Mouse (Mus musculus) ovary, postnatal 36 days (tissue): ENCODE data around the gene Tamm41.

Source experiments
- DNase-seq: peaks from one replicate; pipeline ENCODE4 v3.0.0; 2022; ENCODE audit warnings: low spot score, mixed read lengths

Gene Tamm41

GRCm38 (mm10) chr6:115037103-115038094 is at the start of gene Tamm41:
Gene Tamm41 (minus strand): TSS chr6:115037876.
- DNase-seq: peak; percentile 88

DNA sequence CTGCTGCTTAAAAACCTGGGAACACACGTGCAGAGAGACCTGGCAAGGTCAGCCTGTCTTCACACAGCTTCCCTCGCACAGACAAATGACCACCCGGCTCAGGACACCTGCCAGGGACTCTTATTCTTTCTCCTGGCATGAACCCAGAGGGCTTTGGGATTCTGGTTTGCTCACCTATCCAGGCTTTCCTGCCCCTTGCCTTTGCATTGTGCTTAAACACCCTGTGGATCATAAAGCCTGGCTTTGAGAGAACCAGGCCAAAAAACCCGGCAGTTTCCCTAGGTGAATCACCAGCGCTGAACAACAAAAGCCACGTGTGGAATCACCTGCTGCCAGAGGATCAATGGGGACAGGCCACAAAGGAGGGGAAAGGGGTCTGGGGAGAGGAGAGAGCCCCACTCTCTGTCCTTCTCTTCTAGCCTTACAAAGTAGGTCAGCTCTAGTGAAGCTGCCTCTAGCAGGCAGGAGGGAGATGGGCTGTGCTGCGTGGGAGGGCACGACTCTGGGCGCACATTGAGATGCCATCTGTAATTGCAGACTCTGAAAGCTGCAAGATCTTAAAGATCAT is 47.7 kb upstream of the Tamm41 start:
- DNase-seq: peak; percentile 8

- DNase-seq: no peak
These were observed 39.3 kb upstream of the Tamm41 start for GRCm38 (mm10) chr6:115076781-115077575.

GRCm38 (mm10) chr6:115072024-115072423 is 34.3 kb upstream of the Tamm41 start:
- DNase-seq: no peak

GRCm38 (mm10) chr6:115065411-115066241 is 27.9 kb upstream of the Tamm41 start:
- peak; percentile 12 for DNase-seq

GRCm38 (mm10) chr6:115062605-115063350 is 25.1 kb upstream of the Tamm41 start:
- DNase-seq: no peak

- DNase-seq: no peak
These were observed 21.6 kb upstream of the Tamm41 start for GRCm38 (mm10) chr6:115059227-115059626.

DNA sequence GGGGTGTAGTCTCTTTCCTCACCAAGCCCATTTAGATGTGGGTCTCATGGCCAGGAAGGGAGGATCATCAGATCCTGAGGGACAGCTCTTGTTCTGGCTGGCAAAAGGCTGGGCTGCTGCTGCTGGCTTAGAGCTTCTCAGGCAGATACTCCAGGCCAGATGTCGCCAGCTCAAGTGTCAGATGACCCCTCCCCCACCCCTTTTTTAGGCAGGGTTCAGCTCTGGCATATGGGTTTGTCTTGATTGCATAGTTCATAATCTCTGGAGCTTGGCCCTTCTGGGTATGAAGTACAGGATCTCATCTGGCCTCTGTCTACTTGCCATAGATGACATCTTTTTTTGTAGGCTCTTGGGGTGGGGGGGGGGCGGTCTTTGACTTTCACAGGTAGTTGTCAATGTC is 19.0 kb upstream of the Tamm41 start:
- DNase-seq: no peak

- no peak for DNase-seq
These were observed 17.8 kb upstream of the Tamm41 start for GRCm38 (mm10) chr6:115055440-115055839.

GRCm38 (mm10) chr6:115051586-115052197 is 14.0 kb upstream of the Tamm41 start:
- DNase-seq: no peak

- DNase-seq: peak; percentile 27
These were observed 11.3 kb upstream of the Tamm41 start for GRCm38 (mm10) chr6:115049015-115049414.

GRCm38 (mm10) chr6:115047816-115048215 is 10.1 kb upstream of the Tamm41 start:
- no peak for DNase-seq

DNA sequence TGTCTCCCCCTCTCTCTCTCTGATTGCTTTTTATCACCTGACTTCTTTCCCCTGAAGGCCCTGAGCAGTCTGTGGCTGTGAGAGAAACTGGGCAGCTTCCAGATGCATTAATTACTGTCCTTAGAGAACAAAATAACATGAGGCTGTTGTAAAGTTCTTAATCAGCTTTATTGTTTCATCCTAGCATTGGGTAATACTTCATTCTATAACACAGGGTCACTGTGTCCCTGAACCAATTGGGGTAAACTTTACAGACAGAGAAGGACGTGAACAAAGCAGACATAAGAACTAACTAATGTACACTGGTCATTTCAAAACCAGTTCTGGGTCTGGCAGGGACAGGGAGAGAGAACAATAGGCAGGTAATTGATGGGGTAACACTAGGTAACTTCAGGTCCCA is 8.4 kb upstream of the Tamm41 start:
- no peak for DNase-seq

- no peak for DNase-seq
These were observed 7.0 kb upstream of the Tamm41 start for GRCm38 (mm10) chr6:115044709-115045108.

DNA sequence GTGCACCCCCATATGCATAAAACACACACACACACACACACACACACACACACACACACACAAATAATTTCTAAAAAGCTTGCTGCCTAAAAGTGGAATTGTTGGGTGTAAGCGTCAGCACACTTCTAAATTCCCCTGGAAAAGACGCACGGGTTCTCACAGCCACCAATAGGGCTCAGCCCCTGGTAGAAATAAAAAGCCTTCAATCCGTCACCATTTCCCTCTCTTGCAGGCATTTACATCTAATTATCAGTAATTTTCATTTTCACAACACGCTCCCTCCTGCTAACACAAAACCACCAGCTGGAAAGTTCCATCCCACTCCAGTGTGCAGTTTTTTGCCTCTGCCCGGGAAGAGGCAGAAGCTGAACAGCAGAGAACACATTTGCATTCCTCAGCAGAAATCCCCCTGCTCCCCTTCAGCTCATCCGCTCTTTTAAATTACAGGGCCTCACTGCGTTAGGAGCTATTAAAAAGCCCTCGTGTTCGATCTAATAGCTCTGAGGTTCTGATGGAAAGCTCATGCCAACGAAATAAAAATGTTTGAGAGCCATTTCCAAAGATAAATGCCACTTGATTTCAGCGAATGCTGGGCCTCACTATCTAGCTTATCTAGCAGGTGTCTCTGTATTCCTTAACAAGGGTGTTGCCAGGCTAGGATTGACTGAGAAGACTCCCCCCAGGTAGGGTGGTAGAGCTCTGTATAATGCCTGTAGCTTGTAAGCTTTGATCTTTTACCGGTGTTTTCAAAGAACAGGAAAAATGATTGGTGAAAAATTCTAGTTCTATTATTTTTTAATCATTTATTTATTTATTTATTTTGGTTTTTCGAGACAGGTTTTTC is 6.2 kb upstream of the Tamm41 start:
- DNase-seq: no peak

- DNase-seq: no peak
These were observed 4.9 kb upstream of the Tamm41 start for GRCm38 (mm10) chr6:115042609-115043008.

GRCm38 (mm10) chr6:115033441-115033840 is 4.2 kb downstream of the Tamm41 start:
- no peak for DNase-seq

GRCm38 (mm10) chr6:115030098-115030497 is 7.6 kb downstream of the Tamm41 start:
- no peak for DNase-seq

- DNase-seq: no peak
These were observed 8.4 kb downstream of the Tamm41 start for GRCm38 (mm10) chr6:115029248-115029647.
